Mouse (Mus musculus): Measurements from ENCODE around the gene Gzmm.

The Gzmm gene

DNA sequence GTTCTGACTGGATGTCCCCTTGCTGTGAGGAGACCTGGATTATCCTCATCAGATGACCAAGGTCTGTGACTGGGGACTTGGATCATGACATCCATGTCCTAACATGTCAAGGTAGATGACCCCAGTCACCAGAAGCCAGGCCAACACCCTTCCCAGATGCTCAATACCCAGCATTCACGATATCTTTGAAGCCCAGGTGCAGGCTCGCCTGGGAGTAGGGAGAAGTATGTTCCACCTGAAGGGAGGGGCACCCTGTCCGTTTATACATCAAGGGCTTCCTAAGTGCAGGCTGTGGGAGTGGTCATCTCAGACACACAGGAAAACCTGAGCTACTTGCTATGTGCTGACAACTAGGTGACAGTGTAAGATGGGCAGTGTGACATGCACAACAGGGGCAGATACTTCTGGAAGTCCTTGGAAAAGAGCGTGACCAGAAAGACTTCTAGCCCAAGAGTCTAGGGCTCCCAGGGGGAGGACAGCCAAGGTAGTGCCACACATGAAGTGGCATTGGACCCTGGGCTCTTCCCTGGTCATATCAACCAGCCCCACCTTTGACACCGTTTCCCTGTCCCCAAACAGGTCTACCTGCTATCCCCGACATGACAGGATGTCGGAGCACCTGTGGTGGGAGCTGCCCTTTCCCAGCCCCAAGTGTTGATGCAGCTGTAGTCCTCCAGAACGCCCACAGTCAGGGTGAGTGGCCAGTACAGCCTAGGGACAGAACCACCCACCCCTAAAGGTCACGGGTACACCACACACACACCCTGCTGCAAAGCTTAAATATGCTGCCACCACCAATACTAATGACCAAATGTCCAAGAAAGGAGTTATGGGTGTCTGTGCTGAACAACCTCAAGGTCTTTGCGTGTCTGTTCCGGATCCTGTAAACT, 8.0 kb upstream of the Gzmm start:
- WGBS = 36% methylated on average over 11 of the region's 11 CpGs

GRCm38 (mm10) chr10:79681591-79682245, 7.1 kb upstream of the Gzmm start, which contains the start of gene Cdc34:
Cdc34 (plus strand) TSS chr10:79682195.
- whole genome bisulfite sequencing = under 1% methylated on average over 84 of the region's 84 CpGs

DNA sequence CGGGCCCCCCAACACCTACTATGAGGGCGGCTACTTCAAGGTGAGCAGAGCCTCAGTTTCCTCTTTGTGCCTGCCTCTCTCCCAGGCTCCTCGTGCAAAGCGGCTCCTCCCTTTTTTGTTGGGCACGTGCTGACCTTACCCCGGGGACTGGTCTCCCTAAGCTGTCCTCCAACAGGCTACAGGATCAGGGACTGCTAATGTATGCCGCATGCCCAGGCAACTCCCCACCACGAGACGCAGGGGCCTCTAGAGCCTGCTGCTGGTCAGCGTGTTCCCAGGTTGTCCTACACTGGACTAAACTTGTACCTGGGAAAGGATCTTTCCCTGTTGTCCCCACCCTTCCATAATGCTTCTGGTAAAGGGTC, 6.3 kb upstream of the Gzmm start:
- 2% methylated on average over 10 of the region's 10 CpGs for WGBS

DNA sequence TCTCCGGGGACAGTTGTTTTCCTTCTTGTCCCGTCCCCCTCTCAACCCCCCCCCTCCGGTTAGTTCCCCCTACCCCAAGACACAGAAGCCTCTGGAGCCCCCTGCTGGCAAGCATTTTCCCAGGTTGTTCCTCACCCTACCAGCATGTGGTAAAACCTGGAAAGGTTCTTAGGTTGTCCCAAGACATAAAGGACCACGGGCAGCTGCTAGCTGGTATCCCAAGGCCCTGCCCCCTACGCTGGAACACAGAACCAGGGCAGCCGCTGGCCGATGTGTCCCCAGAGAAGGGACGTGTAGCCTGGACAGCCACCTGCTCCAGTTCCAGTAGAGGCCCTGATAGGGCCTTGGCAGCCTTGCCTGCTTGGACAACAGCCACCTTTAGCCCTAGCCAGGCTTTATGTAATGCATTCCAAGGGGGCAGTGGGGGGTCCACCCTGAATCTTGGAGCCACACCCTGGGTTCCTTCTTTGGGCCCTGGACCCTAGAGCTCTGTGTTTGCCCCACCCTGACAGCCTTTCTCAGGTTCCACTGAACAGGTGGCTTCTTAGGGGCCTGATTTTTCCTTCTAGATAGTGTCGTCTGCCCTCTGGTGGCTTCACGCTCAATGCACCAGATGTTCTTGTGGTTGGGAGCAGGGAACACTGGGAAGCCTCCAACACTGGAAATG, 5.8 kb upstream of the Gzmm start:
- WGBS = under 1% methylated on average over 10 of the region's 10 CpGs

- WGBS = 51% methylated on average over 6 of the region's 6 CpGs
Measured at GRCm38 (mm10) chr10:79683726-79684640, 4.8 kb upstream of the Gzmm start.

DNA sequence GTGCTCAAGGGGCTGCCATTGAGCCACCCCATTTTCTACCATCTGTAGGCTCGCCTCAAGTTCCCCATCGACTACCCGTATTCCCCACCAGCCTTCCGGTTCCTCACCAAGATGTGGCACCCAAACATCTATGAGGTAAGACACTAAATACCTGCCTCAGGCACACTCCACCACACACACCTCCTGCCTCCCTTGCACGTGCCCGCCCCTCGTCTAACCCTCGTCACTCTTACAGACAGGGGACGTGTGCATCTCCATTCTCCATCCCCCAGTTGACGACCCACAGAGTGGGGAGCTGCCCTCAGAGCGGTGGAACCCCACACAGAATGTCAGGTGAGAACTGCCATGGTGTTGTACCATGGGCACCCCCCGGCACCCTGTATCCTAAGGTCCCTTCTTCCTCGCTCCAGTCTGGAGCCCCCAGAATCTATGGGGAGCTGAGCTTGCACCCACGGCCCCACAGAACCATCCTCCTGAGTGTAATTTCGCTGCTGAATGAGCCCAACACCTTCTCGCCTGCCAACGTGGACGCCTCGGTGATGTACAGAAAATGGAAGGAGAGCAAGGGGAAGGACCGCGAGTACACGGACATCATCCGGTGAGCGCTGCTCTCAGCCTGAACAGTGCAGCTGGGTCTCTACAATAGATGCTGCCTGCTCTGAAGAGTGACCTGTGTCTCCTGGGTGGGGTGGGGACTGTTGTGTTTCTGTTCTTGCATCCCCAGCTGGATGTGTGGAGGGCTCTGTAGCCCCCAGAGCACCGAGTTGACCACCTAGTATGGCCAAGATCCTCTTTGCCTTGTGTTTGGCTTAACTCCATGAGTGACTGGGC, 3.8 kb upstream of the Gzmm start:
- WGBS = 89% methylated on average over 25 of the region's 25 CpGs

DNA sequence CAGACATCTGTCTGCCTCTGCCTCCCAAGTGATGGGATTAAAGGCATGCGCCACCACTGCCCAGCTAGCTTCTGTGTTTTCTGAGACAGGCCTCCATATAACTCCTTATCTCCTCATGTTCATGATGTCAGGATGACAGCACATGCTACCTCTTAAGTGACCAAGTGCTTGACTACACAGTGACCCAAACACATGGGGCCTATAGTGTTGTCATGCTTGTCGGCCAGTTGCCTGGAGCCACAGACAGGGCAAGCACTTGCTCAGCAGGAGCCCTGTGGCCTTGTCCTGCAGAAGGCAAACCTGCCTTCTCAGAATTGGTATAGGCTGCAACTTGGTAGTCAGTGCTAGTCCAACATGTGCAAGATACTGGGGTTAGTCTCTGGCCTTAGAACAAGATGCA, 2.6 kb upstream of the Gzmm start:
- 90% methylated on average over 2 of the region's 2 CpGs for WGBS

DNA sequence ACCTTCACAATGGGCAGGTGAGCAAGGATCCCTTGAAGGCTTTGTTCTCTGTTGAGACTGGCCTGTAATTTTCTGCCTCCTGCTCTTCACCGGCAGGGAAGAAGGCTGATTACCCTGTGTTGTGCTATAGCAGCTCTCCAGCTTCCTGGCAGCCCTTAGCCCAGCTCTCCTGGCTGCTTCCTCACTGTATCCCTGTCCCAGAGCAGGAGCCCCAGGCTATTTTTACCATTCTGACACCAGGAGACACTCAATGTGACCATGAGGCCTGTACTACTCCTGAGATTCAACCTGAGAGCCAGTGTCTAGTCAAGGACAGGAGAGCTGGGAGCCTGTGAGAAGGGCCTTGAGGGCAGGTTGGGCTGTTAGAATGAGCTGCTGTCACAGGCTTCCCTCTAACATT, 2.1 kb upstream of the Gzmm start:
- 79% methylated on average over 1 of the region's 1 CpGs for WGBS

GRCm38 (mm10) chr10:79687513-79687912, 1.3 kb upstream of the Gzmm start:
- 92% methylated on average over 6 of the region's 6 CpGs for WGBS

DNA sequence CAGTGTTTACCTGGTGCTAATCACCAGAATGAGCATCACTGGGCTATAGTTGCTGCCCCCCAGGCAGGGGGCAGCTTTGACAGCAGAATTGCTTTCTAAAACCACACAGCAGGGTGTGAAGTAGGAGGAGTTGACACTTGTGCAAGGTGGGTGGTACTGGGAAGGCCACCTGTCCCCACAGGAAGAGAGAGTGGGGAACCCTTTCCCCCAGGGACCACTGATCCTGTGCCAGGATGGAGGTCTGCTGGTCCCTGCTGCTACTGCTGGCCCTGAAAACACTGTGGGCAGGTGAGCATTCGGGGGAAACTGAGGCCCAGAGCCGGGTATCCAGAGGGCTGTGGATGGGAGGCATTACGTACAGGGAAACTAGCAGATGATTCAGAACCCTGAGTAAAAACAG, 358 bp downstream of the Gzmm start:
- WGBS = 88% methylated on average over 3 of the region's 3 CpGs

DNA sequence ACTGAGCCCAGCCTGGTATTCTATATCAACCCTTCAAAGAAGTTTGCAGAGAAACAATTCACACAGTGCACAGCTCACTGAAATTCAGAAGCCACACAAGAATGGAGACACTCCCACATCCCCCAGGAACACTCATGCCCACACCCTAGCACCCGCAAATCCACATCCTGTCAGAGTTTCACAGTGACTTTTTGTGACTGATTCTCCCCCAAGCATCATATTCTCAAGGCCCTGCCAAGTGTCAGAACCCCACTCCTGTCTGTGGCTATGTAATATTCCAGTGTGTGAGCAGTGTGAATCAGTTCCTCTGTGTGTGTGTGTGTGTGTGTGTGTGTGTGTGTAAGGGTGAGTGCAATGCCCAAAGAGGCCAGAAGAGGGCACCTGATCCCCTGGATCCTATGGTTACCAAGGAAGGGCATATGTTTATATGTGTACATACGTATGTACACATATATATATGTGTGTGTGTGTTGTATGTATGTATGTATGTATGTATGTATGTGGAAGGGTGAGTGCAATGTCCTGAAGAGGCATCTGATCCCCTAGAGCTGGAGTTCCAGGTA, 3.2 kb downstream of the Gzmm start:
- WGBS = 89% methylated on average over 2 of the region's 2 CpGs

- 80% methylated on average over 12 of the region's 12 CpGs for WGBS
Measured at GRCm38 (mm10) chr10:79693580-79694378, 5.0 kb downstream of the Gzmm start.

DNA sequence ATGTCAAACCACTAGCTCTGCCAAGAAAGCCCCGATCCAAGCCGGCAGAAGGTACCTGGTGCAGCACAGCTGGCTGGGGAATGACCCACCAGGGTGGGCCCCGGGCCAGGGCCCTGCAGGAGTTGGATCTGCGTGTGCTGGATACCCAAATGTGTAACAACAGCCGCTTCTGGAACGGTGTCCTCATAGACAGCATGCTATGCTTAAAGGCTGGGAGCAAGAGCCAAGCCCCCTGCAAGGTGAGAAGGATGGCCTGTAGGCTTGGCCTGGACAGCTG, 5.5 kb downstream of the Gzmm start:
- WGBS = 76% methylated on average over 6 of the region's 6 CpGs

GRCm38 (mm10) chr10:79695231-79696128, 6.7 kb downstream of the Gzmm start:
- 49% methylated on average over 13 of the region's 13 CpGs for WGBS

- whole genome bisulfite sequencing = 60% methylated on average over 9 of the region's 9 CpGs
Measured at GRCm38 (mm10) chr10:79696129-79696651, 7.4 kb downstream of the Gzmm start.

DNA sequence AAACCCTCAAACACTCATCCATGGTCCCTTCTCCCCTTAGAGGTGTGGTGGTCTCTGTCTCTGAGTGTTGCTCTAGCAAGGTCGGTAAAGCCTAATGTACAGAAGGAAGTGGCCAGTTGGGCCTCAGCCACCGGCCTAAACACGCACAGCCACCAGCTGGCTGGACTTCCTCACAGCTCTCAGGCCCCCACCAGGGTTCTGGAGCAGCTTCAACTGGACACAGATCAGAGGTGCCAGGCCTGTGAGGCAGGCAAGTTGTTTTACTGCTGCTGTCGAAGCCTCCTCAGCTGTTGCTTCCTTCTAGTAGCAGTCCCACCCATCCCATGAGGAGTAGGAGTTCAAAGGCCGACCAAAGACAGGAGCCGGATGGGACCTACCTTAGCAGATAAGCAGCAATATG, 9.1 kb downstream of the Gzmm start:
- WGBS = 62% methylated on average over 6 of the region's 6 CpGs

DNA sequence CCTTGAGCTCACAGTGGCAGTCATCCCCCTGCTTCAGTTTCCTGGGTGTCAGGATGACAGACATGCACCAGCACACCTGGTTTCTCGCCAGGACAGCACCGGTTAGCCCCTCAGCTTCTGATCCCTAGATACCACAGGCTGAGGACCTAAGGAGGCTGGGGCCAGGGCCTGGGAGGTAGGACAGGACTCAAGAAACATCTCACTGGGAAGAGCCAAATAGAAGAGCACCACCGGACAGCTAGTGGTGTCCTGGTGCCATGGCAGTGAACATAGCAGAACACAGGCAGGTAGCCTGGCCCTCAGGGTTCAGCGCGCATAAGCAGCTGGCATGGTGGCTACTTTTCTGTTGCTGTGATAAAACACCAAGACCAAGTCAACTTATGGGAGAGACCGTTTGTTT, 9.6 kb downstream of the Gzmm start:
- 90% methylated on average over 6 of the region's 6 CpGs for WGBS

GRCm38 (mm10) chr10:79700676-79701075, 11.9 kb downstream of the Gzmm start:
- WGBS = 52% methylated on average over 7 of the region's 7 CpGs
